Mouse (Mus musculus): Measurements from ENCODE around the gene Ptpn6. TPM values are rescaled to one million over a fixed set of nuclear protein-coding genes. Genes with fewer than 3 reads are reported as not detected.

Gene Ptpn6
- polyA plus RNA-seq, 1 experiment = 2.9 TPM

DNA sequence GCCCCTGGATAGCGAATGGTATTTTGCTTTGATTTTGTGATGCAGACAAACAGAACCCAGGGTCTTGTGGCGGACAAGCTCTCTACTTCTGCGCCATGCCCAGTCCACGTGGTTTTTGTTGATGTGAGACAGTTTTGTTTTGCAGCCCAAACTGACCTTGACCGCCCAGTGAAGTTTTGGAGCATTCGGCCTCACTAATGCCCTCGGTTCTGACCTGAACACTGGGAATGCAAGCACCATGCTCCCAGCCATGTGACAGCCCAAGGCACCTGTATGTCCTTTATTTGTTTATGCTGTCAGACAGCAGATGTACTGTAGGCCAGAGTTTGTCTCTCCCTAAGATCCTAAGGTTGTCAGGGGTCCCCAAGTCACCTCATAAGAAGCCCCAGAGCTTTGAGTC lies 63.9 kb downstream of the Ptpn6 start:
- DNase-seq (ENCODE audit: low read depth) = no peak
- TF ChIP-seq CTCF (IDR thresholded peaks at IDR 0.05; ENCODE audit: borderline replicate concordance, extremely low read depth, insufficient read depth, insufficient read length) = no peak
- no peak for TF ChIP-seq POLR2A (IDR thresholded peaks at IDR 0.05; ENCODE audit: borderline replicate concordance, extremely low read depth, insufficient read depth, insufficient read length, poor library complexity, severe bottlenecking)

DNA sequence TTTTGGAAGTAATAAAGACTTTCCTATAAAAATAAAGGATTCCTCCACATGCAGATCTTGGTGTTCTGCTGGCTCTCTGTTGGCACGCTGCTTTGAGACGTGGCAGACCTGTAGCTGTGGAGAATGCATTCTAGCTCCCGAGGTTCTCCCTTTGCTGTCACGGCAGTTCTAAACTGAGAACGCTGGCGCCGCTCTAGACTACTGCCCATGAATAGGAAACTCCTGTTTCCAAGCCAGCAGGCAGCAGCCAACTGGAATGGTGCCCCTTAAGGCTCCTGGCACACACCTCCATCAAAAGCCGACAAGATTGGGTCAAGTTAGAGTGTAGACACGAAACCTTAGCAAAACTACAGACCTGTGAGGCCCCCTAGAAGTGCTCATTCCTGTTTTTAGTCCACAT lies 64.9 kb downstream of the Ptpn6 start:
- no peak for DNase-seq (ENCODE audit: low read depth)
- TF ChIP-seq POLR2A (IDR thresholded peaks at IDR 0.05; ENCODE audit: borderline replicate concordance, extremely low read depth, insufficient read depth, insufficient read length, poor library complexity, severe bottlenecking) (no peak), CTCF (IDR thresholded peaks at IDR 0.05; ENCODE audit: borderline replicate concordance, extremely low read depth, insufficient read depth, insufficient read length) (no peak)

- no peak for TF ChIP-seq CTCF (IDR thresholded peaks at IDR 0.05; ENCODE audit: borderline replicate concordance, extremely low read depth, insufficient read depth, insufficient read length)
- no peak for TF ChIP-seq POLR2A (IDR thresholded peaks at IDR 0.05; ENCODE audit: borderline replicate concordance, extremely low read depth, insufficient read depth, insufficient read length, poor library complexity, severe bottlenecking)
- DNase-seq (ENCODE audit: low read depth) = no peak
Measured at GRCm38 (mm10) chr6:124672100-124672499, 66.4 kb downstream of the Ptpn6 start.

Other genes starting within 250 kb of the Ptpn6 start
- gene C1rl, start 245.6 kb downstream of the Ptpn6 start, polyA plus RNA-seq (2012; rRNA removed) = 0.04 and 0.10 TPM in 2 replicates
- gene C1ra, start 226.3 kb downstream of the Ptpn6 start, polyA plus RNA-seq (2012; rRNA removed) = 0.15 and 0.22 TPM in 2 replicates
- gene C1s1, start 196.4 kb downstream of the Ptpn6 start, polyA plus RNA-seq (2012; rRNA removed) = 0.54 and 0.57 TPM in 2 replicates
- gene C1rb, start 168.4 kb downstream of the Ptpn6 start, polyA plus RNA-seq (2012; rRNA removed) = not detected in 2 replicates
- 0.31 and 0.32 TPM in 2 replicates for gene C1s2, start 102.6 kb downstream of the Ptpn6 start, polyA plus RNA-seq (2012; rRNA removed)
- 54.8 and 58.7 TPM in 2 replicates for gene Lpcat3, start 75.7 kb downstream of the Ptpn6 start, polyA plus RNA-seq (2012; rRNA removed)
- 95.2 and 132 TPM in 2 replicates for gene Emg1, start 26.5 kb downstream of the Ptpn6 start, polyA plus RNA-seq (2012; rRNA removed)
- 168 and 174 TPM in 2 replicates for gene Phb2, start 26.4 kb downstream of the Ptpn6 start, polyA plus RNA-seq (2012; rRNA removed)
- 429 and 583 TPM in 2 replicates for gene Grcc10, start 2.7 kb upstream of the Ptpn6 start, polyA plus RNA-seq (2012; rRNA removed)
- not detected in 2 replicates for gene Gm45234, start 17.3 kb upstream of the Ptpn6 start, polyA plus RNA-seq (2012; rRNA removed)
- gene Atn1, start 17.8 kb upstream of the Ptpn6 start, polyA plus RNA-seq (2012; rRNA removed) = 62.8 and 136 TPM in 2 replicates
- 48.6 and 69.6 TPM in 2 replicates for gene Eno2, start 31.0 kb upstream of the Ptpn6 start, polyA plus RNA-seq (2012; rRNA removed)
- gene Lrrc23, start 41.0 kb upstream of the Ptpn6 start, polyA plus RNA-seq (2012; rRNA removed) = 5.6 and 8.7 TPM in 2 replicates
- 5.3 and 5.7 TPM in 2 replicates for gene Spsb2, start 69.9 kb upstream of the Ptpn6 start, polyA plus RNA-seq (2012; rRNA removed)
- 318 and 333 TPM in 2 replicates for gene Tpi1, start 75.6 kb upstream of the Ptpn6 start, polyA plus RNA-seq (2012; rRNA removed)
- gene Usp5, start 90.8 kb upstream of the Ptpn6 start, polyA plus RNA-seq (2012; rRNA removed) = 157 and 162 TPM in 2 replicates
- 49.5 and 122 TPM in 2 replicates for gene Cdca3, start 90.8 kb upstream of the Ptpn6 start, polyA plus RNA-seq (2012; rRNA removed)
- gene Gnb3, start 101.6 kb upstream of the Ptpn6 start, polyA plus RNA-seq (2012; rRNA removed) = 1.9 and 2.6 TPM in 2 replicates
- gene P3h3, start 119.0 kb upstream of the Ptpn6 start, polyA plus RNA-seq (2012; rRNA removed) = 123 and 173 TPM in 2 replicates
- 107 and 117 TPM in 2 replicates for gene Gpr162, start 125.3 kb upstream of the Ptpn6 start, polyA plus RNA-seq (2012; rRNA removed)
- gene Cd4, start 149.5 kb upstream of the Ptpn6 start, polyA plus RNA-seq (2012; rRNA removed) = 0.09 and 0.14 TPM in 2 replicates
- 3.8 and 4.5 TPM in 2 replicates for gene Lag3, start 173.0 kb upstream of the Ptpn6 start, polyA plus RNA-seq (2012; rRNA removed)
- 2,630 and 3,258 TPM in 2 replicates for gene Ptms, start 181.4 kb upstream of the Ptpn6 start, polyA plus RNA-seq (2012; rRNA removed)
- 551 and 626 TPM in 2 replicates for gene Mlf2, start 192.7 kb upstream of the Ptpn6 start, polyA plus RNA-seq (2012; rRNA removed)
- gene Cops7a, start 226.8 kb upstream of the Ptpn6 start, polyA plus RNA-seq (2012; rRNA removed) = 130 and 170 TPM in 2 replicates